Mouse (Mus musculus) forebrain, embryonic 13.5 days (tissue): ENCODE measurements around the gene Crybb1. TPM values are rescaled to one million over a fixed set of nuclear protein-coding genes. Genes with fewer than 3 reads are reported as not detected.

Experiments
- ATAC-seq: fragments of 200-750 bp; cut with Nextera tagmentation; 2 replicates; pipeline ENCODE4 v1.8.0; 2017
- H3K27ac ChIP-seq: fragments of 300-500 bp; sonication (generic); 2 replicates; pipeline ENCODE4 v1.5.1; 2015; ENCODE audit warnings: inconsistent platforms, mild to moderate bottlenecking, moderate library complexity
- H3K27me3 ChIP-seq: fragments of 300-500 bp; sonication (generic); 2 replicates; pipeline ENCODE4 v1.6.1; 2015; ENCODE audit warnings: mild to moderate bottlenecking, inconsistent platforms
- H3K36me3 ChIP-seq: fragments of 300-500 bp; sonication (generic); 2 replicates; pipeline ENCODE4 v1.6.1; 2015; ENCODE audit warnings: mild to moderate bottlenecking, inconsistent platforms; ENCODE audit not compliant: poor library complexity, severe bottlenecking
- H3K4me1 ChIP-seq: fragments of 300-500 bp; sonication (generic); 2 replicates; pipeline ENCODE4 v1.6.1; 2015; ENCODE audit warnings: inconsistent platforms
- H3K4me2 ChIP-seq: fragments of 300-500 bp; sonication (generic); 2 replicates; pipeline ENCODE4 v1.6.1; 2015; ENCODE audit warnings: inconsistent platforms, mild to moderate bottlenecking, moderate library complexity
- H3K4me3 ChIP-seq: fragments of 300-500 bp; sonication (generic); 2 replicates; pipeline ENCODE4 v1.5.1; 2015; ENCODE audit warnings: mild to moderate bottlenecking, inconsistent platforms
- H3K9ac ChIP-seq: fragments of 300-500 bp; sonication (generic); 2 replicates; pipeline ENCODE4 v1.6.1; 2015; ENCODE audit warnings: mild to moderate bottlenecking, inconsistent platforms
- H3K9me3 ChIP-seq: fragments of 300-500 bp; sonication (generic); replicated peaks from 2 replicates; pipeline ENCODE4 v1.6.1; 2016; ENCODE audit warnings: inconsistent platforms
- WGBS: fragments of 180-500 bp; shearing (Covaris S2); methylation state at CpG from one replicate; pipeline ENCODE4 v1.1.7; 2015; 5-methylcytosine and 5-hydroxymethylcytosine counted together
- polyA plus RNA-seq: library from polyadenylated mRNA; unstranded; fragments of >200 nt; fragmentation: Nextera tagmentation; extraction: Ambion mirVana; gene quantifications from 2 replicates; pipeline ENCODE4 v1.2.1, GENCODE M21; 2015

The Crybb1 gene
- polyA plus RNA-seq, 1 experiment from 2014 or later = 2.1 TPM

GRCm38 (mm10) chr5:112289819-112290535 lies 34.4 kb downstream of the Crybb1 start:
- Histone ChIP-seq H3K27ac (no peak overlapping the region), H3K36me3 (no peaks in the 10 kb centered on the region), H3K4me3 (no peak overlapping the region), H3K9ac (no peak overlapping the region), H3K9me3 (no peaks in the 10 kb centered on the region), H3K27me3 (no peaks in the 10 kb centered on the region), H3K4me2 (no peak overlapping the region), H3K4me1 (peaks cover 19% of the 10 kb centered on the region)
- 89% methylated on average over 16 of the region's 16 CpGs for whole genome bisulfite sequencing
- ATAC-seq = no peak

- no peak overlapping the region for H3K4me2 ChIP-seq
- H3K9me3 ChIP-seq = no peaks in the 10 kb centered on the region
- peaks cover 23% of the 10 kb centered on the region for H3K4me1 ChIP-seq
- H3K9ac ChIP-seq = no peak overlapping the region
- H3K4me3 ChIP-seq = no peak overlapping the region
- no peaks in the 10 kb centered on the region for H3K27me3 ChIP-seq
- no peak overlapping the region for H3K27ac ChIP-seq
- WGBS = 94% methylated on average over 8 of the region's 8 CpGs
- no peak for ATAC-seq
- no peaks in the 10 kb centered on the region for H3K36me3 ChIP-seq
Observed at GRCm38 (mm10) chr5:112290536-112290880, 34.9 kb downstream of the Crybb1 start.

- no peak for ATAC-seq
- no peaks in the 10 kb centered on the region for H3K9me3 ChIP-seq
- no peak overlapping the region for H3K9ac ChIP-seq
- no peaks in the 10 kb centered on the region for H3K27me3 ChIP-seq
- H3K36me3 ChIP-seq = no peaks in the 10 kb centered on the region
- H3K4me3 ChIP-seq = no peak overlapping the region
- WGBS = 79% methylated on average over 5 of the region's 5 CpGs
- H3K4me2 ChIP-seq = no peak overlapping the region
- peaks cover 27% of the 10 kb centered on the region for H3K4me1 ChIP-seq
- H3K27ac ChIP-seq = no peak overlapping the region
Observed at GRCm38 (mm10) chr5:112291866-112292265, 36.3 kb downstream of the Crybb1 start.

GRCm38 (mm10) chr5:112292343-112292980 lies 36.8 kb downstream of the Crybb1 start:
- H3K27ac ChIP-seq = no peak overlapping the region
- no peak overlapping the region for H3K9ac ChIP-seq
- no peak for ATAC-seq
- H3K9me3 ChIP-seq = no peaks in the 10 kb centered on the region
- no peaks in the 10 kb centered on the region for H3K27me3 ChIP-seq
- H3K4me3 ChIP-seq = no peak overlapping the region
- peaks cover 31% of the 10 kb centered on the region for H3K4me1 ChIP-seq
- no peaks in the 10 kb centered on the region for H3K36me3 ChIP-seq
- H3K4me2 ChIP-seq = no peak overlapping the region
- WGBS = 85% methylated on average over 17 of the region's 17 CpGs

GRCm38 (mm10) chr5:112293800-112294199 lies 38.2 kb downstream of the Crybb1 start:
- H3K9me3 ChIP-seq = no peaks in the 10 kb centered on the region
- H3K9ac ChIP-seq = no peak overlapping the region
- 85% methylated on average over 2 of the region's 2 CpGs for WGBS
- no peaks in the 10 kb centered on the region for H3K36me3 ChIP-seq
- ATAC-seq = no peak
- peaks cover 31% of the 10 kb centered on the region for H3K4me1 ChIP-seq
- H3K4me3 ChIP-seq = no peak overlapping the region
- H3K27ac ChIP-seq = no peak overlapping the region
- no peaks in the 10 kb centered on the region for H3K27me3 ChIP-seq
- no peak overlapping the region for H3K4me2 ChIP-seq

GRCm38 (mm10) chr5:112294696-112295095 lies 39.1 kb downstream of the Crybb1 start:
- H3K27me3 ChIP-seq = no peaks in the 10 kb centered on the region
- WGBS = 74% methylated on average over 4 of the region's 4 CpGs
- no peak overlapping the region for H3K27ac ChIP-seq
- no peaks in the 10 kb centered on the region for H3K9me3 ChIP-seq
- H3K4me2 ChIP-seq = no peak overlapping the region
- H3K9ac ChIP-seq = no peak overlapping the region
- ATAC-seq = no peak
- peaks cover 28% of the 10 kb centered on the region for H3K4me1 ChIP-seq
- no peak overlapping the region for H3K4me3 ChIP-seq
- H3K36me3 ChIP-seq = no peaks in the 10 kb centered on the region

- H3K9ac ChIP-seq = peak overlapping the region; percentile 13; the same call in 1 of the 2 replicates
- H3K27me3 ChIP-seq = no peaks in the 10 kb centered on the region
- ATAC-seq = no peak
- H3K36me3 ChIP-seq = no peaks in the 10 kb centered on the region
- H3K27ac ChIP-seq = no peak overlapping the region
- H3K4me2 ChIP-seq = no peak overlapping the region
- no peaks in the 10 kb centered on the region for H3K9me3 ChIP-seq
- H3K4me3 ChIP-seq = no peak overlapping the region
- WGBS = 28% methylated on average over 8 of the region's 8 CpGs
- H3K4me1 ChIP-seq = peaks cover 28% of the 10 kb centered on the region
Observed at GRCm38 (mm10) chr5:112295162-112295561, 39.5 kb downstream of the Crybb1 start.

- WGBS = 57% methylated on average over 8 of the region's 8 CpGs
- H3K36me3 ChIP-seq = no peaks in the 10 kb centered on the region
- H3K4me2 ChIP-seq = no peak overlapping the region
- no peaks in the 10 kb centered on the region for H3K9me3 ChIP-seq
- no peaks in the 10 kb centered on the region for H3K27me3 ChIP-seq
- peak overlapping the region; percentile 13 for H3K9ac ChIP-seq
- H3K4me1 ChIP-seq = peaks cover 28% of the 10 kb centered on the region
- no peak for ATAC-seq
- H3K4me3 ChIP-seq = no peak overlapping the region
- no peak overlapping the region for H3K27ac ChIP-seq
Observed at GRCm38 (mm10) chr5:112295564-112295963, 39.9 kb downstream of the Crybb1 start.

- H3K4me3 ChIP-seq = no peak overlapping the region
- peaks cover 23% of the 10 kb centered on the region for H3K4me1 ChIP-seq
- H3K9me3 ChIP-seq = no peaks in the 10 kb centered on the region
- H3K27ac ChIP-seq = no peak overlapping the region; the same call in 1 of the 2 replicates
- WGBS = 72% methylated on average over 6 of the region's 6 CpGs
- no peaks in the 10 kb centered on the region for H3K36me3 ChIP-seq
- no peak for ATAC-seq
- no peaks in the 10 kb centered on the region for H3K27me3 ChIP-seq
- H3K4me2 ChIP-seq = no peak overlapping the region
- no peak overlapping the region for H3K9ac ChIP-seq
Observed at GRCm38 (mm10) chr5:112296404-112297181, 41.0 kb downstream of the Crybb1 start.

GRCm38 (mm10) chr5:112297257-112297656 lies 41.6 kb downstream of the Crybb1 start:
- no peak for ATAC-seq
- Histone ChIP-seq H3K27ac (no peak overlapping the region), H3K9ac (no peak overlapping the region)

GRCm38 (mm10) chr5:112298226-112298988 lies 42.8 kb downstream of the Crybb1 start:
- H3K4me3 ChIP-seq = no peak overlapping the region
- H3K4me1 ChIP-seq = peaks cover 23% of the 10 kb centered on the region
- no peak for ATAC-seq
- no peak overlapping the region for H3K4me2 ChIP-seq
- 92% methylated on average over 12 of the region's 12 CpGs for WGBS
- H3K9me3 ChIP-seq = no peaks in the 10 kb centered on the region
- H3K9ac ChIP-seq = no peak overlapping the region
- H3K27ac ChIP-seq = no peak overlapping the region
- no peaks in the 10 kb centered on the region for H3K27me3 ChIP-seq
- no peaks in the 10 kb centered on the region for H3K36me3 ChIP-seq

More at GRCm38 (mm10) chr5:112297257-112297656, 41.6 kb downstream of the Crybb1 start:
- Histone ChIP-seq H3K4me3 (no peak overlapping the region), H3K4me1 (peaks cover 23% of the 10 kb centered on the region), H3K9me3 (no peaks in the 10 kb centered on the region), H3K27me3 (no peaks in the 10 kb centered on the region), H3K4me2 (no peak overlapping the region), H3K36me3 (no peaks in the 10 kb centered on the region)
- WGBS = 81% methylated on average over 2 of the region's 2 CpGs

- no peak overlapping the region for H3K4me3 ChIP-seq
- no peak overlapping the region for H3K27ac ChIP-seq
- H3K36me3 ChIP-seq = no peaks in the 10 kb centered on the region
- no peaks in the 10 kb centered on the region for H3K27me3 ChIP-seq
- no peak overlapping the region for H3K4me2 ChIP-seq
- 90% methylated on average over 4 of the region's 4 CpGs for WGBS
- peaks cover 22% of the 10 kb centered on the region for H3K4me1 ChIP-seq
- H3K9me3 ChIP-seq = no peaks in the 10 kb centered on the region
- ATAC-seq = no peak
- no peak overlapping the region for H3K9ac ChIP-seq
Observed at GRCm38 (mm10) chr5:112299399-112299798, 43.8 kb downstream of the Crybb1 start.
